Mouse (Mus musculus) cerebellum, postnatal 4 days (tissue): Measurements from ENCODE around the gene Dennd2a.
A peak's percentile ranks its signal among the peaks of the same experiment; 100 is the strongest.

Source experiments
- DNase-seq, 2 experiments: peaks; one replicate each; pipeline ENCODE4 v3.0.0; 2022; ENCODE audit warnings: low spot score in 2 of 2, mixed read lengths in 1 of 2

Dennd2a gene

GRCm38 (mm10) chr6:39556900-39557659 lies 587 bp downstream of the Dennd2a start:
- peak; percentile 28 to 45 for DNase-seq

GRCm38 (mm10) chr6:39555648-39555945 lies 2.1 kb downstream of the Dennd2a start:
- no peak for DNase-seq

- no peak for DNase-seq
Measured at GRCm38 (mm10) chr6:39554888-39555647, 2.6 kb downstream of the Dennd2a start.

- DNase-seq = no peak
Measured at GRCm38 (mm10) chr6:39551981-39552636, 5.6 kb downstream of the Dennd2a start.

- DNase-seq = no peak
Measured at GRCm38 (mm10) chr6:39548030-39548429, 9.6 kb downstream of the Dennd2a start.

GRCm38 (mm10) chr6:39545474-39545873 lies 12.2 kb downstream of the Dennd2a start:
- no peak for DNase-seq

GRCm38 (mm10) chr6:39543769-39544420 lies 13.8 kb downstream of the Dennd2a start:
- no peak for DNase-seq

- DNase-seq = peak in 1 of 2 experiments; percentile 51
Measured at GRCm38 (mm10) chr6:39542631-39543597, 14.8 kb downstream of the Dennd2a start.

- DNase-seq = no peak
Measured at GRCm38 (mm10) chr6:39540563-39540962, 17.1 kb downstream of the Dennd2a start.

- DNase-seq = no peak
Measured at GRCm38 (mm10) chr6:39539679-39540155, 17.9 kb downstream of the Dennd2a start.

- no peak for DNase-seq
Measured at GRCm38 (mm10) chr6:39538227-39538626, 19.4 kb downstream of the Dennd2a start.

GRCm38 (mm10) chr6:39537276-39537675 lies 20.4 kb downstream of the Dennd2a start:
- DNase-seq = no peak

- no peak for DNase-seq
Measured at GRCm38 (mm10) chr6:39536621-39537020, 21.0 kb downstream of the Dennd2a start.

- no peak for DNase-seq
Measured at GRCm38 (mm10) chr6:39534944-39535343, 22.7 kb downstream of the Dennd2a start.

- DNase-seq = peak; percentile 61 to 80
Measured at GRCm38 (mm10) chr6:39528671-39529535, 28.8 kb downstream of the Dennd2a start.

GRCm38 (mm10) chr6:39527811-39528210 lies 29.9 kb downstream of the Dennd2a start:
- DNase-seq = no peak

- no peak for DNase-seq
Measured at GRCm38 (mm10) chr6:39527337-39527784, 30.3 kb downstream of the Dennd2a start.

GRCm38 (mm10) chr6:39526797-39527196 lies 30.9 kb downstream of the Dennd2a start:
- no peak for DNase-seq

GRCm38 (mm10) chr6:39523161-39523560 lies 34.5 kb downstream of the Dennd2a start:
- DNase-seq = no peak

- no peak for DNase-seq
Measured at GRCm38 (mm10) chr6:39522425-39522824, 35.2 kb downstream of the Dennd2a start.
